Mouse (Mus musculus): ENCODE data around the gene Angptl2.

- TF ChIP-seq CTCF (conservative IDR thresholded peaks at IDR 0.05; ENCODE audit: low read length): no peak
- no peak for TF ChIP-seq NANOG (IDR thresholded peaks at IDR 0.05; ENCODE audit: borderline replicate concordance, low read length)
- TF ChIP-seq POU5F1 (IDR thresholded peaks at IDR 0.05; ENCODE audit: borderline replicate concordance, low read length): no peak
These were observed 10.1 kb downstream of the Angptl2 start for GRCm38 (mm10) chr2:33225921-33226320.

Data from E14TG2a.4 (cell line).